Mouse (Mus musculus): Measurements from ENCODE around the gene Ovol3. TPM values are rescaled to one million over a fixed set of nuclear protein-coding genes. Genes with fewer than 3 reads are reported as not detected.

Gene Ovol3
- polyA plus RNA-seq, 1 experiment from 2014 or later: 0.22 TPM

DNA sequence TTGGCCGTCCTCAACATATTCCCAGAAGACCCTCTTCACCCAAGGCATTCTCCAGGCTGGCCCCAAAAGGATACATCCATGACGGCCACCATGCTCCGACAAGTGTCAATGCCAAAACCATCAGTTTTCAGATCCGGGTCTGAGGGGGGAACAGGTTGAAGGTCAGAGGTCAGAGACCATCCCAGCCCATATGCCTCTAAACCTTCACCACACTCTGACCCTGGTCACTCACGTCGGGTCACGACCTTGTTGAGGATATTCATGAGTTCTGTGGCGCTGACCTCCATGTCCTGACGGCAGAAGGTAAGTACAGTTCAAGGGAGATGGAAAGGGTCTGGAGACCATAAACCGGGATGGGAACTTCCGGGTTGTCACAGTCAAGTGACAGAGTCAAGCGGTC is 43.4 kb downstream of the Ovol3 start:
- H3K9ac ChIP-seq: no peak overlapping the region
- peaks cover 53% of the 10 kb centered on the region for H3K36me3 ChIP-seq
- no peak for ATAC-seq (ENCODE audit: insufficient number of reproducible peaks, low FRiP score, low TSS enrichment, low read depth)
- no peak overlapping the region for H3K4me2 ChIP-seq
- no peak overlapping the region for H3K4me3 ChIP-seq
- H3K4me1 ChIP-seq: peaks cover 23% of the 10 kb centered on the region
- no peak overlapping the region for H3K27ac ChIP-seq
- H3K9me3 ChIP-seq: no peaks in the 10 kb centered on the region
- WGBS: 89% methylated on average over 12 of the region's 12 CpGs
- H3K27me3 ChIP-seq: no peaks in the 10 kb centered on the region

DNA sequence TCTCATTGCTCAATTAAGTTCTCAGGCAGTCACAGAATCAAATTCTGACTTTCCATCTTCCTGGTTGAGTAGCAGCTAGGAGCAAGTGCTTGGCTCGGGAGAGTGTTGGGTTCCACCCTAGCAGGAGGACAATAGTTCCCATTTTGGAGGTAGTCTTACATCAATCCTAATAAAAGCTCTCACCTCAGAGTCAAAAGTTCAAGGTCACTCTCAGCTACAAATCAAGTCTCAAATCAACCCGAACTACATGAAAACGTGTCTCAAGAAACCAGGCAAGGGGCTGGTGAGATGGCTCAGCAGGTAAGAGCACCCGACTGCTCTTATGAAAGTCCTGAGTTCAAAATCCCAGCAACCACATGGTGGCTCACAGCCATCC is 46.4 kb downstream of the Ovol3 start:
- WGBS: 74% methylated on average over 4 of the region's 4 CpGs
- H3K9me3 ChIP-seq: no peaks in the 10 kb centered on the region
- H3K4me1 ChIP-seq: peaks cover 22% of the 10 kb centered on the region
- no peaks in the 10 kb centered on the region for H3K27me3 ChIP-seq
- H3K9ac ChIP-seq: no peak overlapping the region
- no peak overlapping the region for H3K4me3 ChIP-seq
- peaks cover 75% of the 10 kb centered on the region for H3K36me3 ChIP-seq
- H3K27ac ChIP-seq: no peak overlapping the region
- no peak for ATAC-seq (ENCODE audit: insufficient number of reproducible peaks, low FRiP score, low TSS enrichment, low read depth)
- no peak overlapping the region for H3K4me2 ChIP-seq

DNA sequence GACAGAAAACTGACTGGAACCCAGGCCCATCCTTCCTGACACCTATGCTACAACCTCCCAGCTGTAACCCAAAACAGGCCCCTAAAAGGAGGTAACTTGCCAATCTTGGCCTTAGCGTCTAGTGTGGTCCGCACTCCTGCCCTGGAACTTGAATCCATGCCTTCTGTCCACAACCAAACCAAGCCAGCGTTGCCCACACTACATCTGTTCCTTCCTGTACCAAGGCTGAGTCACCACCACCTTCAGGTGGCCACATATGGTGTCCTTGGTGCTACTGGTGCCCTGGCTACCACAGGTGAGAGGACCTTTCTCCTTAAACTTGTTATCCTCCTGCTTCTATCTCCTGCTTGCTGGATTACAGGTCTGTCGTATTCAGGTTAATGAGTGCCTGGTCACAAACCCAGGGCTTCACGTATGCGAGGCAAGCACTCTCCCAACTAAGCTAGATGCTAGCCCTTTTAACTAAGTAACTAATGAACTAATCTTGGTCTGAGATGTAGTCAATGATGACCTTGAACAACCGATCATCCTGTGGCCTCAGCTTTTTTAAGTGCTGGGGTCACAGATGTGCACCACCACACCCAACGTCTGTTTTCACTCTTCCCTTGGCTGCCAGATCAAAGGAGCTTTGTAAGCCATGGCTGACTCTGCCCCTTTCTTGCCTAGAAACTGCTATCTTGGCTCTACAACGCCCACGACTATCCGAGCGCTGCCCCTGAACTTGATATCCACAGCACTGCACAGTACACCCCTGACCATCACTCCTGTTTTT is 47.0 kb downstream of the Ovol3 start:
- H3K4me1 ChIP-seq: peaks cover 23% of the 10 kb centered on the region
- H3K36me3 ChIP-seq: peaks cover 75% of the 10 kb centered on the region
- no peak overlapping the region for H3K9ac ChIP-seq
- H3K4me3 ChIP-seq: no peak overlapping the region
- H3K4me2 ChIP-seq: no peak overlapping the region
- ATAC-seq (ENCODE audit: insufficient number of reproducible peaks, low FRiP score, low TSS enrichment, low read depth): no peak
- no peak overlapping the region for H3K27ac ChIP-seq
- no peaks in the 10 kb centered on the region for H3K27me3 ChIP-seq
- no peaks in the 10 kb centered on the region for H3K9me3 ChIP-seq
- 72% methylated on average over 12 of the region's 12 CpGs for WGBS

DNA sequence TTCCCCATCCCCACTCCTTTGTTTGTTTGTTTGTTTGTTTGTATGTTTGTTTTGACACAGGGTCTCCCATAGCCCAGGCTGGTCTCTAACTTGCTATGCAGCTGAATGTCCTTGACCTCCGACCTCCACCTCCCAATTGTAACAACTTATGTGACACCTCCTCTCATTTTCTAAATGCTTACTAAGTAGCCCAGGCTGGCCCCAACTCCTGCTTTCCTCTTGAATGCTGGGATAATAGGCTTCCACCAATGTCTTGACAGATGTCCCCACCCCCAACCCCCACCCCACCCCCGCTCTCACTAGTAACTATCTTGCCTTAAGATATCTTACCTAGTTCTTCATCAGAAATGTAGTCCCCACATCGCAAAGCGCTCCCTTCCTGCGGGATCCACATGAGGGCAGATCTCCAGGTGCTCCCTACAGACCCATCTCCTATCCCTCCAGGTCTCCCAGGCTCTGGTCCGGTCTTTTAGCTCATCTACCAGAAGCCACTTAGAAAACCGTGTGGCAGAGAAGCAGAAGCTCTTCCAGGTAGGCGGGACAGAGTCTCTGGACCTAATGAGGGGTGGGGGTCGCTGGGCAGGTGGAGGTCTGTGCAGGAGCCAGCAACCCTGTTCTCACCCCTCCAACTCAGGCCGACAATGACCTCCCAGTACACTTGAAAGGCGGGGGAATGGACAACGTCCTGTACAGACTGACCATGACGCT is 50.7 kb downstream of the Ovol3 start:
- no peak for ATAC-seq (ENCODE audit: insufficient number of reproducible peaks, low FRiP score, low TSS enrichment, low read depth)
- Histone ChIP-seq H3K9ac (no peak overlapping the region; the same call in 1 of the 2 replicates), H3K4me2 (no peak overlapping the region), H3K27ac (no peak overlapping the region), H3K36me3 (peaks cover 45% of the 10 kb centered on the region), H3K4me3 (no peak overlapping the region), H3K27me3 (no peaks in the 10 kb centered on the region), H3K4me1 (peaks cover 9% of the 10 kb centered on the region), H3K9me3 (no peaks in the 10 kb centered on the region)
- 70% methylated on average over 13 of the region's 13 CpGs for WGBS

DNA sequence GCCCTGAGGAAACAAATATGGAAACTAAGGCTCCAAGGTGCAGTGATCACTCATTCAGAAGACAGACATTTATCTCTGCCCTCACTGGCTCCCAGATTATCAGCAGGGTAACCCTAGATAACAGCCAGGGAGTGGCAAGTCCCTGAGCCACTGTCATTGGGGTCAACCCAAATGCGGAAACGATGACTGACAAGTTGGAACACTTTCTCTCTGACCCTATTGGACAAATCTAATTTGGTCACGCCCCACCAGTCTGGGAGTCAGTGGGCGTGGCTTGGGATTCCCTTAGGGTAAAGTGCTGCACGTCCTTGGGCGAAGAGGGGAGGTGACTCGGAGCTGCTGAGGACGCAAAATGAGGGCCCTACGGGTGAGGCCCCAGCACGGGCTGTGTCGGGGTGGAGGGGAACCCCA is 51.6 kb downstream of the Ovol3 start, which contains the start of gene Cox7a1:
Gene Cox7a1 (plus strand): TSS at position 266 of the 411 bp plus-strand sequence.
- Histone ChIP-seq H3K4me2 (peak within 1 kb of the TSS; percentile 42), H3K4me1 (peaks cover 9% of the 10 kb centered on the region), H3K27me3 (no peaks in the 10 kb centered on the region), H3K4me3 (peak within 1 kb of the TSS; percentile 18), H3K9me3 (no peaks in the 10 kb centered on the region), H3K36me3 (peaks cover 41% of the 10 kb centered on the region), H3K9ac (no peak within 1 kb of the TSS; the same call in 1 of the 2 replicates), H3K27ac (no peak within 1 kb of the TSS)
- WGBS: 3% methylated on average over 11 of the region's 11 CpGs
- 0 out of 2 replicates have a peak, but pooled peaks have one; percentile 20 for ATAC-seq (ENCODE audit: insufficient number of reproducible peaks, low FRiP score, low TSS enrichment, low read depth)

Other genes with a start within 250 kb of the Ovol3 start
- gene Zfp14, start 184.3 kb downstream of the Ovol3 start, polyA plus RNA-seq (2015; fragmentation: Nextera tagmentation; extraction: Ambion mirVana): 5.7 and 6.1 TPM in 2 replicates
- 8.2 and 8.3 TPM in 2 replicates for gene Zfp82, start 162.8 kb downstream of the Ovol3 start, polyA plus RNA-seq (2015; fragmentation: Nextera tagmentation; extraction: Ambion mirVana)
- 1.1 and 2.3 TPM in 2 replicates for gene Gm26920, start 145.3 kb downstream of the Ovol3 start, polyA plus RNA-seq (2015; fragmentation: Nextera tagmentation; extraction: Ambion mirVana)
- gene Zfp566, start 145.2 kb downstream of the Ovol3 start, polyA plus RNA-seq (2015; fragmentation: Nextera tagmentation; extraction: Ambion mirVana): 9.5 and 12.7 TPM in 2 replicates
- 132 and 137 TPM in 2 replicates for gene Zfp260, start 140.9 kb downstream of the Ovol3 start, polyA plus RNA-seq (2015; fragmentation: Nextera tagmentation; extraction: Ambion mirVana)
- gene Zfp382, start 113.8 kb downstream of the Ovol3 start, polyA plus RNA-seq (2015; fragmentation: Nextera tagmentation; extraction: Ambion mirVana): 13.2 and 13.8 TPM in 2 replicates
- gene Zfp146, start 66.0 kb downstream of the Ovol3 start, polyA plus RNA-seq (2015; fragmentation: Nextera tagmentation; extraction: Ambion mirVana): 17.4 and 18.7 TPM in 2 replicates
- gene Cox7a1, start 51.6 kb downstream of the Ovol3 start, polyA plus RNA-seq (2015; fragmentation: Nextera tagmentation; extraction: Ambion mirVana): 3.4 and 10.1 TPM in 2 replicates
- 102 and 117 TPM in 2 replicates for gene Capns1, start 36.9 kb downstream of the Ovol3 start, polyA plus RNA-seq (2015; fragmentation: Nextera tagmentation; extraction: Ambion mirVana)
- 140 and 149 TPM in 2 replicates for gene Polr2i, start 3.8 kb downstream of the Ovol3 start, polyA plus RNA-seq (2015; fragmentation: Nextera tagmentation; extraction: Ambion mirVana)
- 175 and 188 TPM in 2 replicates for gene Tbcb, start 3.5 kb downstream of the Ovol3 start, polyA plus RNA-seq (2015; fragmentation: Nextera tagmentation; extraction: Ambion mirVana)
- gene Thap8, start 44.4 kb upstream of the Ovol3 start, polyA plus RNA-seq (2015; fragmentation: Nextera tagmentation; extraction: Ambion mirVana): 0.26 and 0.78 TPM in 2 replicates
- gene Wdr62, start 44.7 kb upstream of the Ovol3 start, polyA plus RNA-seq (2015; fragmentation: Nextera tagmentation; extraction: Ambion mirVana): 6.0 and 6.2 TPM in 2 replicates
- gene Clip3, start 56.0 kb upstream of the Ovol3 start, polyA plus RNA-seq (2015; fragmentation: Nextera tagmentation; extraction: Ambion mirVana): 33.2 and 35.2 TPM in 2 replicates
- 80.8 and 82.0 TPM in 2 replicates for gene Alkbh6, start 73.0 kb upstream of the Ovol3 start, polyA plus RNA-seq (2015; fragmentation: Nextera tagmentation; extraction: Ambion mirVana)
- 37.1 and 42.8 TPM in 2 replicates for gene Syne4, start 79.1 kb upstream of the Ovol3 start, polyA plus RNA-seq (2015; fragmentation: Nextera tagmentation; extraction: Ambion mirVana)
- 3.4 TPM in 1 of 2 replicates, not detected in the other for gene E130208F15Rik, start 86.0 kb upstream of the Ovol3 start, polyA plus RNA-seq (2015; fragmentation: Nextera tagmentation; extraction: Ambion mirVana)
- gene Sdhaf1, start 88.2 kb upstream of the Ovol3 start, polyA plus RNA-seq (2015; fragmentation: Nextera tagmentation; extraction: Ambion mirVana): 13.7 and 18.8 TPM in 2 replicates
- gene Lrfn3, start 127.0 kb upstream of the Ovol3 start, polyA plus RNA-seq (2015; fragmentation: Nextera tagmentation; extraction: Ambion mirVana): 4.1 and 5.1 TPM in 2 replicates
- 78.9 and 87.7 TPM in 2 replicates for gene Tyrobp, start 178.0 kb upstream of the Ovol3 start, polyA plus RNA-seq (2015; fragmentation: Nextera tagmentation; extraction: Ambion mirVana)
- 2.7 and 3.3 TPM in 2 replicates for gene Hcst, start 184.1 kb upstream of the Ovol3 start, polyA plus RNA-seq (2015; fragmentation: Nextera tagmentation; extraction: Ambion mirVana)
- 1.4 and 2.1 TPM in 2 replicates for gene Nfkbid, start 186.0 kb upstream of the Ovol3 start, polyA plus RNA-seq (2015; fragmentation: Nextera tagmentation; extraction: Ambion mirVana)
- gene Aplp1, start 209.8 kb upstream of the Ovol3 start, polyA plus RNA-seq (2015; fragmentation: Nextera tagmentation; extraction: Ambion mirVana): 28.6 and 32.7 TPM in 2 replicates
- gene Kirrel2, start 222.0 kb upstream of the Ovol3 start, polyA plus RNA-seq (2015; fragmentation: Nextera tagmentation; extraction: Ambion mirVana): 0.04 and 0.38 TPM in 2 replicates
- gene Nphs1, start 222.6 kb upstream of the Ovol3 start, polyA plus RNA-seq (2015; fragmentation: Nextera tagmentation; extraction: Ambion mirVana): 0.07 TPM in 1 of 2 replicates, not detected in the other